Mouse (Mus musculus) forebrain, embryonic 13.5 days (tissue): ENCODE results near the gene Atf6b. TPM values are rescaled to one million over a fixed set of nuclear protein-coding genes. Genes with fewer than 3 reads are reported as not detected.

Experiments
- ATAC-seq: fragments of 200-750 bp; cut with Nextera tagmentation; 2 replicates; pipeline ENCODE4 v1.8.0; 2017
- H3K27ac ChIP-seq: fragments of 300-500 bp; sonication (generic); 2 replicates; pipeline ENCODE4 v1.5.1; 2015; ENCODE audit warnings: inconsistent platforms, mild to moderate bottlenecking, moderate library complexity
- H3K27me3 ChIP-seq: fragments of 300-500 bp; sonication (generic); 2 replicates; pipeline ENCODE4 v1.6.1; 2015; ENCODE audit warnings: mild to moderate bottlenecking, inconsistent platforms
- H3K36me3 ChIP-seq: fragments of 300-500 bp; sonication (generic); 2 replicates; pipeline ENCODE4 v1.6.1; 2015; ENCODE audit warnings: mild to moderate bottlenecking, inconsistent platforms; ENCODE audit not compliant: poor library complexity, severe bottlenecking
- H3K4me1 ChIP-seq: fragments of 300-500 bp; sonication (generic); 2 replicates; pipeline ENCODE4 v1.6.1; 2015; ENCODE audit warnings: inconsistent platforms
- H3K4me2 ChIP-seq: fragments of 300-500 bp; sonication (generic); 2 replicates; pipeline ENCODE4 v1.6.1; 2015; ENCODE audit warnings: inconsistent platforms, mild to moderate bottlenecking, moderate library complexity
- H3K4me3 ChIP-seq: fragments of 300-500 bp; sonication (generic); 2 replicates; pipeline ENCODE4 v1.5.1; 2015; ENCODE audit warnings: mild to moderate bottlenecking, inconsistent platforms
- H3K9ac ChIP-seq: fragments of 300-500 bp; sonication (generic); 2 replicates; pipeline ENCODE4 v1.6.1; 2015; ENCODE audit warnings: mild to moderate bottlenecking, inconsistent platforms
- H3K9me3 ChIP-seq: fragments of 300-500 bp; sonication (generic); replicated peaks from 2 replicates; pipeline ENCODE4 v1.6.1; 2016; ENCODE audit warnings: inconsistent platforms
- WGBS: fragments of 180-500 bp; shearing (Covaris S2); methylation state at CpG from one replicate; pipeline ENCODE4 v1.1.7; 2015; 5-methylcytosine and 5-hydroxymethylcytosine counted together
- polyA plus RNA-seq: library from polyadenylated mRNA; unstranded; fragments of >200 nt; fragmentation: Nextera tagmentation; extraction: Ambion mirVana; gene quantifications from 2 replicates; pipeline ENCODE4 v1.2.1, GENCODE M21; 2015

Gene Atf6b
- polyA plus RNA-seq, 1 experiment from 2014 or later, result 95.9 TPM

DNA sequence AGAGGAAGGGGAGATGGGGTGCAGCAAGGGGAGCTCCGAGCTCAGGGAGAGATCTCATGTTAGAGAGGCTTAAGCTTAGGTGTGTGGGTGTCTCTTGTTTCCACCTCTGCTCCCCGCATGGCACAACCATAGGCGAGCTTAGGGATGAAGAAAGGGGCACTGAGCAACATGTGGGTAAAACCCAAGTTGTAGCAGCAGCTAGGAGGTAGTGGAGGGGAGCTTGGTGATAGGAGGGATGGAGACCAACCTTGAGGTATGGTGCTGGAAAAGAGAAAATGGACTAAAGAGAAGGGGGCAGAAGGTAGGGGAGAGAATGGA lies 12.9 kb downstream of the Atf6b start:
- no peak overlapping the region for H3K4me3 ChIP-seq
- H3K27me3 ChIP-seq, result peaks cover 45% of the 10 kb centered on the region
- H3K4me2 ChIP-seq, result no peak overlapping the region
- WGBS, result 69% methylated on average over 3 of the region's 3 CpGs
- no peaks in the 10 kb centered on the region for H3K9me3 ChIP-seq
- ATAC-seq, result no peak
- peaks cover 7% of the 10 kb centered on the region for H3K36me3 ChIP-seq
- H3K9ac ChIP-seq, result no peak overlapping the region
- no peaks in the 10 kb centered on the region for H3K4me1 ChIP-seq
- no peak overlapping the region for H3K27ac ChIP-seq

DNA sequence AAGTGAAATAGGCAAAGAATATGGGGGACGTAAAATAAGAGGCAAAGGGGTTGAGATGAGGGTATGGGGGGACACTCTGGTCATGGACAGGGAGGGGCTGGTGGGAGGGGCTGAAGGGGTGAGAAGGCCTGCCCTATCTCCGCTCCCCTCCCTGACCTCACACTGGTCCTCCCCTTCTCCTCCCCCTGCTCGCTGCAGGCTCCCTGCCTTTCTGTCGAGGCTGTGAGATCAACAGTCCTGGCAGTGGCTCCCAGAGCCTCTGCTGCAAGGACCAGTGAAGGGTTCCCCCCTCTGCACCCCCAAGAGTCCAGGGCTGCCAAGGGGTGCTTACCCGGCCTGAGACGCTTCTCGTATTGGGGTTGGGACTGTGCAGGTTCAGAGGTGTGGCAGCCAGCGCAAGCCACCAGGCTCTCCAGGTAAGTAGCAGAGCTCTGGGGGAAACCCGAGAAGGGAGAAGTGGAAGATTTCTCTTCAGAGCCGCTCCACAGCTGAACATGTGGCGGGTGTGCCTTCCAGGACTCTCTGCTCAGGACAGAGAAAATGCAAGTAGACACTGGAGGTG lies 13.4 kb downstream of the Atf6b start:
- Histone ChIP-seq H3K36me3 (peaks cover 2% of the 10 kb centered on the region), H3K27me3 (peaks cover 49% of the 10 kb centered on the region), H3K9ac (no peak overlapping the region), H3K4me2 (no peak overlapping the region), H3K27ac (no peak overlapping the region), H3K4me3 (no peak overlapping the region), H3K9me3 (no peaks in the 10 kb centered on the region), H3K4me1 (no peaks in the 10 kb centered on the region)
- ATAC-seq, result no peak
- WGBS, result 43% methylated on average over 10 of the region's 11 CpGs

DNA sequence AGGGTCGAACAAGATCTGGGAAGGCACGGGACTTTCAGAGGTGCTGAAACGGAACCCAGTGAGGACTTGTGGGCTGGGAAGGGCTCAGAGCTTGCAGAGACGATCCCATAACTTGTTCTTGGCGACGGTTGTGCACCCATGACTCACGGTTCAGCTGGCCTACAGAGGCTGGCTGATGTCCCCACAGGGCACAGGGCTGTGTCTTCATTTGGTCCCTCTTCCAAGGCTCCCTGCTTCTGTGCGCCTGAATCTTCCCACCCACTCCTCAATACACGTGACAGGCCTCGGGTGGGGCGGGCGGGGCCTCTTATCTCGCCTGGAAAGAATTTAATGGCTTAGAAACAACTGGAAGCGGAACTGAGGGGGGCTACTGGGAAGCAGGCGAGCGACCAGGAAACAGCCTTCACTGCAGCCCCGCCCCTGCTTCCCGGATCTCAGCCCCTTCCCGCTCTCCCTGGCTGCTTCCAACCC lies 14.2 kb downstream of the Atf6b start:
- no peak overlapping the region for H3K4me3 ChIP-seq
- H3K4me2 ChIP-seq, result peak overlapping the region; percentile 32; the same call in 1 of the 2 replicates
- no peak overlapping the region for H3K27ac ChIP-seq
- no peaks in the 10 kb centered on the region for H3K36me3 ChIP-seq
- no peak for ATAC-seq
- 11% methylated on average over 19 of the region's 19 CpGs for WGBS
- peaks cover 53% of the 10 kb centered on the region for H3K27me3 ChIP-seq
- no peaks in the 10 kb centered on the region for H3K9me3 ChIP-seq
- no peaks in the 10 kb centered on the region for H3K4me1 ChIP-seq
- no peak overlapping the region for H3K9ac ChIP-seq

DNA sequence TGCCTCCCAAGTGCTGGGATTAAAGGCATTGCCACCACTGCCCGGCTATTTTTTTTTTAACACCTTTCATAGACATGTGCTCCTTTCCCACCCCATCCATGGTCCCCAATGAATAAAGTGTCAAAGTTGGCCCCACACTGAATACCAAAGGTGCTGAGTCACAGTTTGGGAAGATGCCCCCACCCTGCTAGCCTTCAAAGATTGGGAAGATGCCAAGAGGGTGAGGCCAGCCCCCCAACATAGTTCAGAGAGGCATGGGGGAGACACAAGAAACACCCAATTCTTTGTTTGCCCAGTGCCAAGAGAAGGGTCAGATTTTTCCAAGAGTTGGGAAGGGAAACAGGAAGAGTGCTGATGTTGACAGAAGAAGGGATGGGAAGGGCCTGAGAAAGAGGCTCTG lies 15.5 kb downstream of the Atf6b start:
- peaks cover 53% of the 10 kb centered on the region for H3K27me3 ChIP-seq
- no peak overlapping the region for H3K4me2 ChIP-seq
- H3K9me3 ChIP-seq, result no peaks in the 10 kb centered on the region
- no peak overlapping the region for H3K9ac ChIP-seq
- 83% methylated on average over 1 of the region's 1 CpGs for WGBS
- no peak for ATAC-seq
- no peaks in the 10 kb centered on the region for H3K4me1 ChIP-seq
- H3K4me3 ChIP-seq, result no peak overlapping the region
- no peaks in the 10 kb centered on the region for H3K36me3 ChIP-seq
- no peak overlapping the region for H3K27ac ChIP-seq

DNA sequence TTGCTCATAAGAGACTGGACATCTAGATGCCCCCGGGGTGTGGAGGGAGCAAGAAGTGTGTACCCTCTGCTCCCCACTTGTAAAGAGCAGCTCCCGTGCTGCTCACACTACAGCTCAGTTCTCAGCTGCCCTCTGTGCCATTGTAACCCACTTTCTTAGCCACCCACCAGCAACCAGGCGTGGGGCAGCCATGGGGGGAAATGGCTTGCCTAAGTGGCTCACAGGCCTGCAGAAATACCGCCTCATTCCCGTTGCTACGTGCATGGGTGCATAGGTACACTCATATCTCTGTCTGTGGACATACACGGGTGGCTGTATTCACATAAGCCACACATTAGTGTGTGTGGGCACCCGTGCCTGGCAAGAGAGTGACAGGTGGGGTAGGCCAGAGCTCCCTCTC lies 16.0 kb downstream of the Atf6b start:
- ATAC-seq, result no peak
- peaks cover 54% of the 10 kb centered on the region for H3K27me3 ChIP-seq
- WGBS, result 81% methylated on average over 8 of the region's 8 CpGs
- no peaks in the 10 kb centered on the region for H3K36me3 ChIP-seq
- no peak overlapping the region for H3K4me3 ChIP-seq
- no peaks in the 10 kb centered on the region for H3K4me1 ChIP-seq
- no peak overlapping the region for H3K27ac ChIP-seq
- no peaks in the 10 kb centered on the region for H3K9me3 ChIP-seq
- no peak overlapping the region for H3K9ac ChIP-seq
- no peak overlapping the region for H3K4me2 ChIP-seq

DNA sequence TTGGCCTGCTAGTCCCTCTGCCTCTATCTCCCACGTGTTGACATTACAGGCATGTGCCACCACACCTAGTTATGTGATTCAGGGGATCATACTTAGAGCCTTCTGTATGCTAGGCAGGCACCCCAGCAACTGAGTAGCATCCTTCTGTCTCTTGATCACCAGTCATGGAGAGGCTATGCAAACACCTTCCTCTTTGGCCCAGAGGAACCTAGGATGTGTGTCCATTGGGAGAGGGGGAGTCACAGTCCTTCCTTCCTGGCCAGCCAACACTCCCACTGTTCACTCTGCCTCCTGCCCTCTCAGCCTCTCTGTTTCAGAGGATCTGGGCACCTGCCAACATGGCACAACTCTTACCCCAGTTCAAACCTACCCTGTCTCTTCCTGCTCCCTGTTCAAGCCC lies 16.6 kb downstream of the Atf6b start:
- no peaks in the 10 kb centered on the region for H3K36me3 ChIP-seq
- no peaks in the 10 kb centered on the region for H3K9me3 ChIP-seq
- no peak overlapping the region for H3K27ac ChIP-seq
- H3K4me1 ChIP-seq, result no peaks in the 10 kb centered on the region
- ATAC-seq, result no peak
- no peak overlapping the region for H3K4me3 ChIP-seq
- H3K9ac ChIP-seq, result no peak overlapping the region
- WGBS, result 45% methylated on average over 1 of the region's 1 CpGs
- peaks cover 56% of the 10 kb centered on the region for H3K27me3 ChIP-seq
- no peak overlapping the region for H3K4me2 ChIP-seq

DNA sequence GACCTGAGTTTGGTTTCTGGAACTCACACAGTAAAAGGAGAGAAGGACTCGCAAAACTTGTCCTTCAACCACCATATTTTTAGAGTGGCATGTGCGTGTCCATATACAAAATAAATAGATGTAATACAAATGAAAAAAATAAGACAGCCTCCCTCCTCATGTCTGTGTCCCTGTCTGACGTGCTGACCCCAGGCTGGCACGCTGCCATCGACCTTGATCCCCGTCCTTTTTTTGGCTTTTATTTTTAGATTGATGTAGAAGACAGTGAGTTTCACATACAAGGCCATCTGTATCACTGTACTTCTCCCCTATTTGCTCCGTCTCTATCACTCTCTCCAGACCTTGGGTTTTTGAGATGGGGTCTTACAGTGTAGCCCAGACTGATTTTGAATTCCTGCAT lies 17.5 kb downstream of the Atf6b start:
- H3K4me2 ChIP-seq, result no peak overlapping the region
- 84% methylated on average over 7 of the region's 7 CpGs for WGBS
- no peak overlapping the region for H3K4me3 ChIP-seq
- no peak overlapping the region for H3K9ac ChIP-seq
- peaks cover 54% of the 10 kb centered on the region for H3K27me3 ChIP-seq
- no peak for ATAC-seq
- H3K27ac ChIP-seq, result no peak overlapping the region
- no peaks in the 10 kb centered on the region for H3K36me3 ChIP-seq
- H3K9me3 ChIP-seq, result no peaks in the 10 kb centered on the region
- no peaks in the 10 kb centered on the region for H3K4me1 ChIP-seq

DNA sequence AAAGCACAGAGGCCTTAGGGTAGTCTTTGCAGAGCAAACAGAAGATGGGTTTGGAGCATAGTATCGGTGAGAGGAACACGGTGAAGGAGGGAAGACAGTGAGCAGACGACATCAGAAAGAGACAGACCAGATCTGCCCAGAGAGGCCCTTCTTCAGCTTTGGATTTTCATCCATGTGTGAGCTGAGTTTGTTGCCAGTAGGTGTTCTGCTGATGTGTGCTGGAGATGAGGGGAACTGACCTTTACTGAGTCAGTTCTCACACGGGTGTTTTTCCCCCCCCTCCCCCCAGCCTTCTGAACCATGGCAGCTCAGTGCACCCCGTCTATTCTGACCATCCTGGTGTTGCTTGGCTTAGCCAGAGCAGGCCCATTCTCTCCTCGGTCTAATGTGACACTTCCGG lies 23.3 kb downstream of the Atf6b start, which contains the start of gene Tnxb:
Gene Tnxb, plus strand, starts transcription at position 301 of the 400 bp plus-strand sequence.
- WGBS, result 60% methylated on average over 7 of the region's 7 CpGs
- ATAC-seq, result no peak
- H3K4me2 ChIP-seq, result peak within 1 kb of the TSS; percentile 63
- peaks cover 15% of the 10 kb centered on the region for H3K4me1 ChIP-seq
- H3K27ac ChIP-seq, result no peak within 1 kb of the TSS
- peaks cover 68% of the 10 kb centered on the region for H3K27me3 ChIP-seq
- H3K4me3 ChIP-seq, result peak within 1 kb of the TSS; percentile 35
- H3K9me3 ChIP-seq, result no peaks in the 10 kb centered on the region
- H3K36me3 ChIP-seq, result no peaks in the 10 kb centered on the region
- H3K9ac ChIP-seq, result peak within 1 kb of the TSS; percentile 50

DNA sequence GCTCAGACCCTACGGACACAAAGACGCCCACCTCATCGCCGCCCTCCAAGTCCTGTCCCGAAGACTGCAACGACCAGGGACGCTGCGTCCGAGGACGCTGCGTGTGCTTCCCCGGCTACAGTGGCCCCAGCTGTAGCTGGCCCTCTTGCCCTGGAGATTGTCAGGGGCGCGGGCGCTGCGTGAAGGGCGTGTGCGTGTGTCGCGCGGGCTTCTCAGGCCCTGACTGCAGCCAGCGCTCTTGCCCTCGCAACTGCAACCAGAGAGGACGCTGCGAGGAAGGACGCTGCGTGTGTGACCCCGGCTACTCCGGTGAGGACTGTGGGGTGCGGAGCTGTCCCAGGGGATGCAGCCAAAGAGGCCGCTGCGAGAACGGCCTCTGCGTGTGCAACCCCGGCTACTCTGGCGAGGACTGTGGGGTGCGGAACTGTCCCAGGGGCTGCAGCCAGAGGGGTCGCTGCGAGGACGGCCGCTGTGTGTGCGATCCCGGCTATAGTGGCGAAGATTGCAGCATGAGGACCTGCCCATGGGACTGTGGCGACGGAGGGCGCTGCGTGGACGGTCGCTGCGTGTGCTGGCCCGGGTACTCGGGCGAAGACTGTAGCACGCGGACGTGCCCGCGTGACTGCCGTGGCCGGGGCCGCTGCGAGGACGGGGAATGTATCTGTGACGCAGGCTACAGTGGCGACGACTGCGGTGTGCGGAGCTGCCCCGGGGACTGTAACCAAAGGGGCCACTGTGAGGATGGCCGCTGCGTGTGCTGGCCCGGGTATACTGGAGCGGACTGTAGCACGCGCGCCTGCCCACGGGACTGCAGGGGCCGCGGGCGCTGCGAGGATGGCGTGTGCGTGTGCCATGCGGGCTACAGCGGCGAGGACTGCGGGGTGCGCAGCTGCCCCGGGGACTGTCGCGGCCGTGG lies 24.5 kb downstream of the Atf6b start:
- ATAC-seq, result peak; percentile 21; the same call in 1 of the 2 replicates
- Histone ChIP-seq H3K27ac (no peak overlapping the region), H3K4me2 (peak overlapping the region; percentile 63), H3K4me1 (peaks cover 15% of the 10 kb centered on the region), H3K9ac (peak overlapping the region; percentile 50), H3K36me3 (no peaks in the 10 kb centered on the region), H3K4me3 (peak overlapping the region; percentile 35), H3K9me3 (no peaks in the 10 kb centered on the region), H3K27me3 (peaks cover 71% of the 10 kb centered on the region)
- WGBS, result 8% methylated on average over 90 of the region's 93 CpGs

DNA sequence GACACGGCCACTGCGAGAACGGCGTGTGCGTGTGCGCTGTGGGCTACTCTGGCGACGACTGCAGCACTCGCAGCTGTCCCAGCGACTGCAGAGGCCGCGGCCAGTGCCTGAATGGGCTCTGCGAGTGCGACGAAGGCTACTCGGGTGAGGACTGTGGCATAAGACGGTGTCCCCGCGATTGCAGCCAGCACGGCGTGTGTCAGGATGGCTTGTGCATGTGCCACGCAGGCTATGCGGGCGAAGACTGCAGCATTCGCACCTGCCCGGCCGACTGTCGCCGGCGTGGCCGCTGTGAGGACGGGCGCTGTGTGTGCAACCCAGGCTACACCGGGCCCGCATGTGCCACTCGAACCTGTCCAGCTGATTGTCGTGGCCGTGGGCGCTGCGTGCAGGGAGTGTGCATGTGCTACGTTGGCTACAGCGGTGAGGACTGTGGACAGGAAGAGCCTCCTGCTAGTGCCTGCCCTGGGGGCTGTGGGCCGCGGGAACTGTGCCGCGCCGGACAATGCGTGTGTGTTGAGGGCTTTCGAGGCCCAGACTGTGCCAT lies 25.4 kb downstream of the Atf6b start:
- no peak for ATAC-seq
- Histone ChIP-seq H3K27ac (no peak overlapping the region), H3K9me3 (no peaks in the 10 kb centered on the region), H3K27me3 (peaks cover 71% of the 10 kb centered on the region), H3K36me3 (no peaks in the 10 kb centered on the region), H3K4me2 (peak overlapping the region; percentile 63), H3K4me1 (peaks cover 15% of the 10 kb centered on the region), H3K9ac (peak overlapping the region; percentile 50), H3K4me3 (peak overlapping the region; percentile 35)
- 29% methylated on average over 49 of the region's 49 CpGs for WGBS

DNA sequence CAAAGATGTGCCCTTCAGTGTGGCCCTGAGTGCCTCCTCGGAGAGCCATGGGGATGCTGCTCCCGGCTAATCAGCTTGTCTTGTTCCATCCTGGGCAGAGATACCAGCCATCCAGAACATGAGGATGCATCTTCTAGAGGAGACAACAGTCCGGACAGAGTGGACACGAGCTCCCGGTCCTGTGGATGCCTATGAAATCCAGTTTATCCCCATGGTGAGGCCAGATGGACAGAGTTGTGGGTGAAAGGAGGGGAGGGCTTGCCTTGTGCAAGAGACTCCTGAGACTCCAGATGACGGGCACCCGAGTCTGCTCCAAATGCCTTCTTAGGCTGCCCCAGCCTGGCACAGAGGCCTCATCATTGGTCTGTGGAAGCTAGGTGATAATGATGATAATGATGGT lies 26.2 kb downstream of the Atf6b start:
- H3K36me3 ChIP-seq, result no peaks in the 10 kb centered on the region
- no peaks in the 10 kb centered on the region for H3K9me3 ChIP-seq
- 86% methylated on average over 7 of the region's 7 CpGs for WGBS
- H3K27ac ChIP-seq, result no peak overlapping the region
- H3K4me2 ChIP-seq, result no peak overlapping the region
- ATAC-seq, result no peak
- H3K4me3 ChIP-seq, result no peak overlapping the region
- peaks cover 15% of the 10 kb centered on the region for H3K4me1 ChIP-seq
- H3K27me3 ChIP-seq, result peaks cover 68% of the 10 kb centered on the region
- no peak overlapping the region for H3K9ac ChIP-seq

DNA sequence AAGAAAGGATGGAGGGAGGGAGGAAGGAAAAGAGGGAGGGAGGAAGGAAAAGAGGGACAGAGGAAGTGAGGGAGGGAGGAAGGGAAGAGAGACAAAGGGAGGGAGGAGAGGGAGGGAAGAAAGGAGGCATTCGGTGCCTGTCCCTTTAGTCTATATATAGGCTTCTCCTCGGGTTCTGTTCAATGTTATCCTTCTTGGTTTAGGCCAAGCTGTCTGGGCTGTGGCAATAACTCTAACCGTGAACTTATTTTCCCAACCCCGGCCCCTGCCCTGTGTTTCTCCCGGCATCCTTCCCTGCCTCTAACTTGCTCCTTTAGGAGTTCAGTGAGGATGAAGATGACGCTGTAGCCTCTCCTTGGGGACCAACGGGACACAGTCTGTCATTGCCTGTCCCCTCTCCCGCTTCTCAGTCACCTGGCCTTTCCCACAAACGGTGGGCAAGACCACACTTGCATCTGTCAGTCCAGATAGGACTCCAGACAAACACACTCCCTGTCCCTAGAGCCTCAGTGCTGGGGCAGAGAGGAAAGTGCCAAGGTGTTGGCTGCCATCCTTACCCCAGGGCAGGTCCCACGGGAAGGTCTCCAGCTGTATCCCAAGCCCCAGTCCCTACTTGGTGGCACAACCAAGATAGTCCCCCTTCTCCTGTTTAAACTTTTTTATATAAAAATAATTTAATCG lies 27.7 kb downstream of the Atf6b start:
- no peak overlapping the region for H3K27ac ChIP-seq
- H3K9me3 ChIP-seq, result no peaks in the 10 kb centered on the region
- H3K27me3 ChIP-seq, result peaks cover 66% of the 10 kb centered on the region
- H3K36me3 ChIP-seq, result no peaks in the 10 kb centered on the region
- H3K4me1 ChIP-seq, result peaks cover 15% of the 10 kb centered on the region
- no peak overlapping the region for H3K9ac ChIP-seq
- no peak for ATAC-seq
- no peak overlapping the region for H3K4me3 ChIP-seq
- WGBS, result 76% methylated on average over 11 of the region's 11 CpGs
- H3K4me2 ChIP-seq, result no peak overlapping the region
